Comparison of ENCODE assay signal across 7 mouse cellular contexts in the genomic region with DNA sequence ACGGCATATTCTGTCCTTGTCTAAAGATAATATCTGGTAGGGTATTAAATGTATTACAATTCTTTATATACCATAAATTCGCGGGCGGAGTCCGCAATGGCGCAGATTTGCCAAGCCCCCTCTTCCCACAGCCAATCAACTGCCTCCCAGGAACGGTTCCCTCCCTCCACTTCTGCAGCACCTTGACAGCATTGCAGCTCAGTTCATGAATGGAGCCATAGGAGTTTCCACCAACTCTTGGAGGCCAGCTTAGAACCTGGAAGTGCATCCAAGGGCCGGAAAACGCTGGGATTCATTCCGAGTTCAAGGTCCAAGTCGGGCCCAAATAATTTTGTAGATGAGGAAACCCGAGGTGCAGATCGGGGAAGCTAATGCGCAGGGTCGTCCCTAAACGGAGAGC. TPM values are rescaled to one million over a fixed set of nuclear protein-coding genes. Genes with fewer than 3 reads are reported as not detected.
DNase-seq lines count a peak whose midpoint lies in the region; ATAC-seq and TF ChIP-seq lines count a peak whose summit lies in the region.

A gene (plus strand): TSS at position 163 of the 400 bp plus-strand sequence.
A gene (minus strand): TSS at position 356 of the 400 bp plus-strand sequence.

- no peak for TF ChIP-seq CTCF in thymus, adult 2 months (IDR thresholded peaks at IDR 0.05; ENCODE audit: borderline replicate concordance, control insufficient read depth, extremely low read depth, insufficient read depth, low read length, poor library complexity)

- peaks cover 11% of the 10 kb centered on the region for H3K4me1 ChIP-seq in embryonic facial prominence, embryonic 11.5 days (ENCODE audit: control insufficient read depth, insufficient read depth, low read length)
- H3K4me1 ChIP-seq in hindbrain, embryonic 10.5 days (replicated peaks), result peaks cover 70% of the 10 kb centered on the region
- H3K4me1 ChIP-seq in limb, embryonic 11.5 days (ENCODE audit: control insufficient read depth, insufficient read depth, low read length), result peaks cover 28% of the 10 kb centered on the region
- peaks cover 45% of the 10 kb centered on the region for H3K4me1 ChIP-seq in midbrain, embryonic 11.5 days (ENCODE audit: control insufficient read depth, insufficient read depth, low read length)
- H3K4me1 ChIP-seq in thymus, adult 2 months (replicated peaks; ENCODE audit: control insufficient read depth, insufficient read depth, low read length), result peaks cover 47% of the 10 kb centered on the region

- ATAC-seq in embryonic facial prominence, embryonic 11.5 days (replicated peaks; ENCODE audit: insufficient number of reproducible peaks, low FRiP score, low TSS enrichment, low read depth), result no peak
- ATAC-seq in limb, embryonic 11.5 days (ENCODE audit: insufficient number of reproducible peaks, low FRiP score, low TSS enrichment, low read depth), result no peak
- ATAC-seq in midbrain, embryonic 11.5 days (ENCODE audit: low FRiP score), result no peak

- no peaks in the 10 kb centered on the region for H3K9me3 ChIP-seq in embryonic facial prominence, embryonic 11.5 days (replicated peaks; ENCODE audit: control insufficient read depth, low read length)
- H3K9me3 ChIP-seq in hindbrain, embryonic 10.5 days, result no peaks in the 10 kb centered on the region
- H3K9me3 ChIP-seq in limb, embryonic 11.5 days (ENCODE audit: control insufficient read depth, low read length), result no peaks in the 10 kb centered on the region
- H3K9me3 ChIP-seq in midbrain, embryonic 11.5 days (ENCODE audit: control insufficient read depth, low read length), result no peaks in the 10 kb centered on the region

- H3K4me2 ChIP-seq in embryonic facial prominence, embryonic 11.5 days (ENCODE audit: low read depth, low read length), result peak within 1 kb of the TSS; percentile 84
- peak within 1 kb of the TSS; percentile 61 for H3K4me2 ChIP-seq in limb, embryonic 11.5 days (ENCODE audit: low read depth, severe bottlenecking)
- H3K4me2 ChIP-seq in midbrain, embryonic 11.5 days, result peak within 1 kb of the TSS; percentile 96

- H3K4me3 ChIP-seq in embryonic facial prominence, embryonic 11.5 days (ENCODE audit: low read depth, low read length), result peak within 1 kb of the TSS; percentile 67
- peak within 1 kb of the TSS; percentile 70 for H3K4me3 ChIP-seq in hindbrain, embryonic 10.5 days
- peak within 1 kb of the TSS; percentile 53 for H3K4me3 ChIP-seq in limb, embryonic 11.5 days (ENCODE audit: low read depth, low read length)
- peak within 1 kb of the TSS; percentile 67 for H3K4me3 ChIP-seq in midbrain, embryonic 11.5 days (ENCODE audit: low read depth, low read length)
- H3K4me3 ChIP-seq in thymus, adult 2 months (ENCODE audit: control insufficient read depth, insufficient read depth, low read length), result peak within 1 kb of the TSS; percentile 91

- peak within 1 kb of the TSS; percentile 25 for H3K9ac ChIP-seq in embryonic facial prominence, embryonic 11.5 days (replicated peaks; ENCODE audit: low read length)
- H3K9ac ChIP-seq in limb, embryonic 11.5 days (ENCODE audit: low read length), result peak within 1 kb of the TSS; percentile 49
- peak within 1 kb of the TSS; percentile 70 for H3K9ac ChIP-seq in midbrain, embryonic 11.5 days (ENCODE audit: low read length)

- H3K36me3 ChIP-seq in embryonic facial prominence, embryonic 11.5 days (replicated peaks; ENCODE audit: control insufficient read depth, insufficient read depth, low read depth, low read length), result no peaks in the 10 kb centered on the region; the same call in 1 of the 2 replicates
- peaks cover 25% of the 10 kb centered on the region for H3K36me3 ChIP-seq in hindbrain, embryonic 10.5 days
- H3K36me3 ChIP-seq in limb, embryonic 11.5 days (ENCODE audit: control insufficient read depth, insufficient read depth, low read length), result no peaks in the 10 kb centered on the region
- H3K36me3 ChIP-seq in midbrain, embryonic 11.5 days (ENCODE audit: control insufficient read depth, insufficient read depth, low read length), result 0 out of 2 replicates have a peak, but pooled peaks cover under 1% of the 10 kb centered on the region
- H3K36me3 ChIP-seq in thymus, adult 2 months (ENCODE audit: control insufficient read depth, insufficient read depth, low read length), result peaks cover 17% of the 10 kb centered on the region

- no peak for TF ChIP-seq POLR2A in thymus, adult 2 months (IDR thresholded peaks at IDR 0.05; ENCODE audit: control insufficient read depth, extremely low read depth, insufficient read depth, low read length, poor library complexity)

- WGBS in embryonic facial prominence, embryonic 11.5 days, result 2% methylated on average over 16 of the region's 16 CpGs
- 6% methylated on average over 16 of the region's 16 CpGs for WGBS in hindbrain, embryonic 10.5 days
- 3% methylated on average over 16 of the region's 16 CpGs for WGBS in limb, embryonic 11.5 days
- 4% methylated on average over 16 of the region's 16 CpGs for WGBS in midbrain, embryonic 11.5 days
- WGBS in thymus, adult 2 months, result 2% methylated on average over 16 of the region's 16 CpGs

- peaks cover 10% of the 10 kb centered on the region; the same call in 1 of the 2 replicates for H3K27me3 ChIP-seq in embryonic facial prominence, embryonic 11.5 days (ENCODE audit: control insufficient read depth, insufficient read depth, low read length)
- H3K27me3 ChIP-seq in hindbrain, embryonic 10.5 days (ENCODE audit: insufficient read depth, poor library complexity, severe bottlenecking), result peaks cover 33% of the 10 kb centered on the region
- H3K27me3 ChIP-seq in limb, embryonic 11.5 days (ENCODE audit: control insufficient read depth, insufficient read depth, low read length), result 0 out of 2 replicates have a peak, but pooled peaks cover 3% of the 10 kb centered on the region
- H3K27me3 ChIP-seq in midbrain, embryonic 11.5 days (ENCODE audit: control insufficient read depth, insufficient read depth, low read length), result peaks cover 8% of the 10 kb centered on the region
- H3K27me3 ChIP-seq in thymus, adult 2 months (ENCODE audit: control insufficient read depth, insufficient read depth, low read length), result no peaks in the 10 kb centered on the region

- peak; percentile 25 to 45 for DNase-seq in CD8-positive naive resting alpha-beta T cell, adult 2 months (ENCODE audit: low read depth in 2 of 2, low spot score in 2 of 2)
- DNase-seq in R1 (ENCODE audit: low read depth, low spot score), result peak; percentile 78
- peak; percentile 69 for DNase-seq in embryonic facial prominence, embryonic 11.5 days (ENCODE audit: low spot score)
- no peak for DNase-seq in hindbrain, embryonic 10.5 days (ENCODE audit: low spot score)
- peak; percentile 59 for DNase-seq in limb, embryonic 11.5 days (ENCODE audit: low spot score)
- DNase-seq in midbrain, embryonic 11.5 days (ENCODE audit: low spot score, missing footprints), result no peak
- peak; percentile 50 for DNase-seq in thymus, adult 2 months

- peak within 1 kb of the TSS; percentile 65 for H3K27ac ChIP-seq in embryonic facial prominence, embryonic 11.5 days (replicated peaks; ENCODE audit: low read depth, low read length)
- peak within 1 kb of the TSS; percentile 91 for H3K27ac ChIP-seq in hindbrain, embryonic 10.5 days
- H3K27ac ChIP-seq in limb, embryonic 11.5 days (replicated peaks; ENCODE audit: low read depth, low read length), result peak within 1 kb of the TSS; percentile 48
- peak within 1 kb of the TSS; percentile 90 for H3K27ac ChIP-seq in midbrain, embryonic 11.5 days (ENCODE audit: low read depth, low read length)
- H3K27ac ChIP-seq in thymus, adult 2 months (ENCODE audit: control insufficient read depth, insufficient read depth, low read length), result peak within 1 kb of the TSS; percentile 86

RNA-seq across cellular contexts. Expression of the first gene that starts in this region (rescaled TPM):
- 11.7 and 14.3 TPM in 2 replicates for polyA plus RNA-seq in embryonic facial prominence, embryonic 11.5 days (2014; fragmentation: Nextera tagmentation; extraction: Ambion mirVana)
- polyA plus RNA-seq in hindbrain, embryonic 10.5 days (2016; fragmentation: Nextera tagmentation; extraction: Ambion mirVana), result 26.0 and 30.1 TPM in 2 replicates
- polyA plus RNA-seq in limb, embryonic 11.5 days (2014; fragmentation: Nextera tagmentation; extraction: Ambion mirVana), result 14.2 and 15.1 TPM in 2 replicates
- polyA plus RNA-seq in midbrain, embryonic 11.5 days (2014; fragmentation: Nextera tagmentation; extraction: Ambion mirVana), result 17.7 and 20.0 TPM in 2 replicates
- polyA plus RNA-seq in thymus, adult 2 months (2012; rRNA removed), result 76.1 and 78.0 TPM in 2 replicates

RNA-seq across cellular contexts. Expression of the second gene that starts in this region (rescaled TPM):
- polyA plus RNA-seq in embryonic facial prominence, embryonic 11.5 days (2014; fragmentation: Nextera tagmentation; extraction: Ambion mirVana), result 5.8 and 6.6 TPM in 2 replicates
- polyA plus RNA-seq in hindbrain, embryonic 10.5 days (2016; fragmentation: Nextera tagmentation; extraction: Ambion mirVana), result 7.8 and 12.5 TPM in 2 replicates
- 11.8 and 13.2 TPM in 2 replicates for polyA plus RNA-seq in limb, embryonic 11.5 days (2014; fragmentation: Nextera tagmentation; extraction: Ambion mirVana)
- 8.9 and 10.6 TPM in 2 replicates for polyA plus RNA-seq in midbrain, embryonic 11.5 days (2014; fragmentation: Nextera tagmentation; extraction: Ambion mirVana)
- polyA plus RNA-seq in thymus, adult 2 months (2012; rRNA removed), result 10.4 and 13.9 TPM in 2 replicates

Comparison
In these comparisons a context has a peak if more than half of its experiments do, and no peak if none do; other contexts are left out.
1. DNase-seq: peak in CD8-positive naive resting alpha-beta T cell, adult 2 months (2 of 2), R1 (single experiment), embryonic facial prominence, embryonic 11.5 days (single experiment), limb, embryonic 11.5 days (single experiment) and thymus, adult 2 months (single experiment); none in hindbrain, embryonic 10.5 days (single experiment) and midbrain, embryonic 11.5 days (single experiment).
2. Peak in every context shown above with its lines, with median percentiles within 50 percentile points of each other: H3K27ac ChIP-seq, H3K4me2 ChIP-seq, H3K4me3 ChIP-seq and H3K9ac ChIP-seq.